Comparison of ENCODE assay signal across 30 mouse cellular contexts in the genomic region with DNA sequence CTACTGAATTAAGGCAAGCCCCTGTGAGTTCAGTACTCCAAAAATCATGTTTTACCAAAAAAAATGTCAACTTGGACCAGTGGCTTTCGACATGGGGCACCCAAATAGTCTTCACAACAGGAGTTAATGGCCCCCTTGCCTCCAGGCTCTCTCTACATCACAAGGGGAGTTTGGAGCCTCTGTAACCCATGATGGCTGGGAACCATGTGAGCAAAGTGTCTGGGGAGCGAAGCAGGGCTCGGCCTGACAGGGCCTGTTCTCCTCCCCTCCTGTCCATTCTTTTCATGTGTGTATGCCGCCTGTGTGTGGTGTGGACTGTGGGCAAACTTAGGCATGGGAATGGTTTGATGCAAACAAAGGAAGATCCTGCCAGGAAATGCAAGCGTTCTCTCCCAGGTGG.
"Had no signal": no experiment of that assay in that cellular context is flagged by ENCODE, and none has a peak within 500 bp of the region (broad histone marks: within the 10 kb centered on the region; RNA-seq: fewer than 3 reads in every experiment).

No protein-coding gene starts in this region.

- H3K27me3 ChIP-seq: limb, embryonic 12.5 days; limb, embryonic 13.5 days; limb, embryonic 15.5 days; liver, embryonic 12.5 days; liver, embryonic 13.5 days; liver, embryonic 15.5 days; lung, embryonic 15.5 days; megakaryocyte, embryonic 14.5 days; midbrain, embryonic 12.5 days; midbrain, embryonic 13.5 days; neural tube, embryonic 12.5 days had no signal

- H3K4me1 ChIP-seq: limb, embryonic 10.5 days; limb, embryonic 12.5 days; limb, embryonic 13.5 days; limb, embryonic 15.5 days; liver, embryonic 12.5 days; liver, embryonic 13.5 days; liver, embryonic 15.5 days; lung, embryonic 15.5 days; megakaryocyte, embryonic 14.5 days; midbrain, embryonic 10.5 days; midbrain, embryonic 12.5 days; midbrain, embryonic 13.5 days; neural tube, embryonic 12.5 days had no signal

- DNase-seq: left cerebral cortex, postnatal 4 days; liver; liver, embryonic 13.5 days; liver, postnatal 0 days; lung, adult 18-20 months; lung, adult 2 months; lung, embryonic 14.5 days; lung, postnatal 10 days; lung, postnatal 14 days; lung, postnatal 36 days; lung, postnatal 4 days; midbrain, embryonic 14.5 days had no signal

- H3K27ac ChIP-seq: limb, embryonic 10.5 days; limb, embryonic 12.5 days; limb, embryonic 13.5 days; limb, embryonic 15.5 days; liver, embryonic 12.5 days; liver, embryonic 13.5 days; liver, embryonic 14.5 days; liver, embryonic 15.5 days; lung, embryonic 15.5 days; macrophage; midbrain, embryonic 10.5 days; midbrain, embryonic 12.5 days; midbrain, embryonic 13.5 days; neural tube, embryonic 12.5 days had no signal

- H3K4me3 ChIP-seq: limb, embryonic 10.5 days; limb, embryonic 12.5 days; limb, embryonic 13.5 days; limb, embryonic 15.5 days; liver, embryonic 12.5 days; liver, embryonic 13.5 days; liver, embryonic 15.5 days; lung, embryonic 15.5 days; megakaryocyte, embryonic 14.5 days; midbrain, embryonic 10.5 days; midbrain, embryonic 12.5 days; midbrain, embryonic 13.5 days; myocyte; neural tube, embryonic 12.5 days had no signal

- H3K9ac ChIP-seq: limb, embryonic 12.5 days; limb, embryonic 13.5 days; limb, embryonic 15.5 days; liver, embryonic 12.5 days; liver, embryonic 13.5 days; liver, embryonic 14.5 days; liver, embryonic 15.5 days; liver, postnatal 0 days; lung, embryonic 14.5 days; lung, embryonic 15.5 days; midbrain, embryonic 12.5 days; midbrain, embryonic 13.5 days; neural tube, embryonic 12.5 days had no signal

- H3K4me2 ChIP-seq: limb, embryonic 12.5 days; limb, embryonic 13.5 days; limb, embryonic 15.5 days; liver, embryonic 11.5 days; liver, embryonic 12.5 days; liver, embryonic 13.5 days; liver, embryonic 15.5 days; lung, embryonic 14.5 days; lung, embryonic 15.5 days; midbrain, embryonic 12.5 days; midbrain, embryonic 13.5 days; neural tube, embryonic 12.5 days had no signal

- ATAC-seq: liver, embryonic 12.5 days; liver, postnatal 0 days; lung, postnatal 0 days; midbrain, embryonic 13.5 days; midbrain, embryonic 16.5 days had no signal

- H3K9me3 ChIP-seq: limb, embryonic 10.5 days; limb, embryonic 15.5 days; liver, embryonic 13.5 days; liver, embryonic 15.5 days; lung, embryonic 15.5 days; midbrain, embryonic 12.5 days had no signal
